Mouse (Mus musculus): ENCODE data around the gene Ciao1. TPM values are rescaled to one million over a fixed set of nuclear protein-coding genes. Genes with fewer than 3 reads are reported as not detected.

Ciao1 gene
- polyA plus RNA-seq, 1 experiment, result 43.8 TPM

DNA sequence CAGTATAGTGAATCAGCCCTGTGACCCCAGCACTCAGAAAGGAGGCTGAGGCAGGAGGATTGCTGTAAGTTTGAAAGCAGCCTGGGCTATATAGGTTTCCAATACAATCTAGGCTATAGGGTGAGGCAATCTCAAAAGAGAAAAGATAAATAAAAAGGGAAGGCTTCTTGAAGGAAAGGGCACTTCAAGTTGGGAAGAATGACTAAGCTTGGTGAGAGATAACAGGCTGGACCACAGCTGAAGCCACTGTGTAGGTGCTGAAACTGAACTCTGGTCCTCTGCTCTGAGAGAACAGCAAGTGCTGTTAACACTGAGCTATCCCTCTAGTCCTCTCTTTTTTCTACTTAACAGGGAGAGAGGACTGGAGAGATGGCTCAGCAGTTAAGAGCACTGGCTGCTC is 14.9 kb upstream of the Ciao1 start:
- no peak overlapping the region for H3K4me3 ChIP-seq (ENCODE audit: extremely low read depth, insufficient read depth, insufficient read length)
- no peaks in the 10 kb centered on the region for H3K4me1 ChIP-seq (ENCODE audit: control insufficient read depth, insufficient read depth, insufficient read length)
- TF ChIP-seq CTCF (IDR thresholded peaks at IDR 0.05; ENCODE audit: extremely low read depth, insufficient read depth, insufficient read length, insufficient replicate concordance) (no peak), POLR2A (IDR thresholded peaks at IDR 0.05; ENCODE audit: low read depth, low read length) (no peak)

DNA sequence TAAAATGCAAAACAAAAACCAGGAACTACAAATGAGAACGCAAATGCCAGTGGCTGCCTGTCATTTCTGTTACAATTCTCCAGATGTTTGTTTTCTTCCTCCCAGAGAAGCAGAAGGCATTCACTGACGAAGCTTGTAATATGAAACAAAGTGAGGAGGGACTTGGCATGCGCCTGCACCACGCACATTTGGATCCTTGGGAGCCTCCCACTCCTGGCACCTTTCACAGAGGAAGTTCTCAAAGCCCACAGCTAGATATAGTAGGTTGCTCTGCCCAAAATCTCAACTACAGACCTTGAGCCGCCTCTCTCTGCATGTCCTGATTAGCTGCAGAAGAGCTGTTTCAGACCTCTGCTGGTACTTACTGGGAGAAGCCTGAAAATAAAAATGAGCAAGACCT is 11.7 kb upstream of the Ciao1 start:
- TF ChIP-seq POLR2A (IDR thresholded peaks at IDR 0.05; ENCODE audit: low read depth, low read length), result no peak
- no peak for TF ChIP-seq CTCF (IDR thresholded peaks at IDR 0.05; ENCODE audit: extremely low read depth, insufficient read depth, insufficient read length, insufficient replicate concordance)
- 88% methylated on average over 5 of the region's 5 CpGs for WGBS
- H3K27me3 ChIP-seq (ENCODE audit: control insufficient read depth, insufficient read depth, low read length), result no peaks in the 10 kb centered on the region
- H3K4me1 ChIP-seq (ENCODE audit: control insufficient read depth, insufficient read depth, insufficient read length), result no peaks in the 10 kb centered on the region
- no peak for DNase-seq (ENCODE audit: low read depth in 1 of 2, low spot score in 2 of 2)
- H3K27ac ChIP-seq (ENCODE audit: insufficient read depth, low read length), result no peak overlapping the region
- no peak overlapping the region for H3K4me3 ChIP-seq (ENCODE audit: extremely low read depth, insufficient read depth, insufficient read length)
- peaks cover 27% of the 10 kb centered on the region for H3K36me3 ChIP-seq (ENCODE audit: control insufficient read depth, insufficient read depth, low read length)

More for the DNA sequence above, 14.9 kb upstream of the Ciao1 start:
- Histone ChIP-seq H3K27ac (ENCODE audit: insufficient read depth, low read length) (no peak overlapping the region), H3K36me3 (ENCODE audit: control insufficient read depth, insufficient read depth, low read length) (peaks cover 16% of the 10 kb centered on the region), H3K27me3 (ENCODE audit: control insufficient read depth, insufficient read depth, low read length) (no peaks in the 10 kb centered on the region)
- DNase-seq (ENCODE audit: low read depth in 1 of 2, low spot score in 2 of 2), result no peak

DNA sequence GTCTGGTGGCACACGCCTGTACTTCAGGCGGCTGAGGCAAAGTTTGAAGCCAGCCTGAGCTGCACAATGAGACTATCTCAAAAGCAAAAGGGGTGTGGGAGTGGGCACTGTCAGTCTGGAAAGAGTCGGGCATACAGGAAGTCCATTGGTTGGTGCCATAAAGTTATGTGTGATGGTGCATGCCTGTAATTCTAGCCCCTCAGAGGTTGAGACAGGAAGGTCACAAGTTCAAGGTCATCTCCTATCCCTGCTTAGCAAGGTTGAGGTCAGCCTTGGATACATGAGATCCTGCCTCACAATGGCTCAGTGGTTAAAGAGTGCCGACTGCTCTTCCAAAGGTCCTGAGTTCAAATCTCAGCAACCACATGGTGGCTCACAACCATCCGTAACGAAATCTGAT is 7.7 kb upstream of the Ciao1 start:
- no peak for DNase-seq (ENCODE audit: low read depth in 1 of 2, low spot score in 2 of 2)
- H3K27me3 ChIP-seq (ENCODE audit: control insufficient read depth, insufficient read depth, low read length), result no peaks in the 10 kb centered on the region
- no peak for TF ChIP-seq POLR2A (IDR thresholded peaks at IDR 0.05; ENCODE audit: low read depth, low read length)
- TF ChIP-seq CTCF (IDR thresholded peaks at IDR 0.05; ENCODE audit: extremely low read depth, insufficient read depth, insufficient read length, insufficient replicate concordance), result no peak
- H3K27ac ChIP-seq (ENCODE audit: insufficient read depth, low read length), result no peak overlapping the region
- H3K36me3 ChIP-seq (ENCODE audit: control insufficient read depth, insufficient read depth, low read length), result peaks cover 29% of the 10 kb centered on the region
- 86% methylated on average over 6 of the region's 6 CpGs for WGBS
- H3K4me3 ChIP-seq (ENCODE audit: extremely low read depth, insufficient read depth, insufficient read length), result no peak overlapping the region
- no peaks in the 10 kb centered on the region for H3K4me1 ChIP-seq (ENCODE audit: control insufficient read depth, insufficient read depth, insufficient read length)

DNA sequence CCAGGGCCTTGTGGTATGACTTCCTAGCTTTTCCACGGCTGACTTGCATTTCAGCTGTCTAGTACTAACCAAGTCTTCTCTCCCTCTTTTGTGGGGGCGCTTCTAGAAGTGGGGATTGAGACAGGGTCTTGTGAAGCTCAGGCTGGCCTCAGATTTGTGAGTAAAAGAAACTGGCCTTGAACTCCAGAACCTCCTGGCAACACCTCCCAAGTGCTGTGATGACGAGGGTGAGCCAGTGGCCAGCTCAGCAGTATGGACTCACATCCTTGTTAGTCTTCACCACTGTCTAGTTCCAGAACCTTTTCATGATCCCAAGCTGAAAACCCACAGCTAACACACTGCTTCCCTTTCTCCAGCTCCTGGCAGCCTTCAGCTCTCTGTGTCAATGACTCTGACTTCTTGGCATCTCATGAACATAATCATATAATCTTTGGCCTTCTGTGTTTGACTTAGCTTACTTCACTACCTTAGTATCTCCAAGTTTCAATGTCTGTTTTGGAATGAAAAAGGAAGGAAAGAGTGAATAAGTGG is 7.1 kb upstream of the Ciao1 start:
- H3K27ac ChIP-seq (ENCODE audit: insufficient read depth, low read length), result no peak overlapping the region
- no peaks in the 10 kb centered on the region for H3K4me1 ChIP-seq (ENCODE audit: control insufficient read depth, insufficient read depth, insufficient read length)
- H3K27me3 ChIP-seq (ENCODE audit: control insufficient read depth, insufficient read depth, low read length), result no peaks in the 10 kb centered on the region
- H3K4me3 ChIP-seq (ENCODE audit: extremely low read depth, insufficient read depth, insufficient read length), result no peak overlapping the region
- TF ChIP-seq CTCF (IDR thresholded peaks at IDR 0.05; ENCODE audit: extremely low read depth, insufficient read depth, insufficient read length, insufficient replicate concordance) (no peak), POLR2A (IDR thresholded peaks at IDR 0.05; ENCODE audit: low read depth, low read length) (no peak)
- WGBS, result 88% methylated on average over 3 of the region's 3 CpGs
- DNase-seq (ENCODE audit: low read depth in 1 of 2, low spot score in 2 of 2), result no peak
- H3K36me3 ChIP-seq (ENCODE audit: control insufficient read depth, insufficient read depth, low read length), result peaks cover 29% of the 10 kb centered on the region

DNA sequence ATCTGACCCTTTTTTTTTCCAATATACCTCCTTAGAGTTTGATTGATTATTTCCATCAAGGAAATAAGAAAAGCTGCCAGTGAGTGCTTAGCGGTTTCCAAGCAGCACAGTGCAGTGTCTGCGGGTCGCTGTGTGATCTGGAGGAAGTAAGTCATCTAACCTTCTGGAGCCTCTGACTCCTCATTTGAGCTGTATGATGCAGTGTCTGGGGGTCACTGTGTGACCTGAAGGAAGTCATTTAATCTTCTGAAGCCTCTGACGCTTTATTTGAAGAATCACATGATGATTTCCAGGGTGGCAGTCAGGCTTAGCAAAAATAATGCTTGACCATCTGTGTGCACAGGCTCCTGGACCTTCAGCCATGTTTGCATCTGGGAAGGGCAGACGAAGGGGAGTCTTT is 5.2 kb upstream of the Ciao1 start:
- no peak overlapping the region for H3K27ac ChIP-seq (ENCODE audit: insufficient read depth, low read length)
- H3K27me3 ChIP-seq (ENCODE audit: control insufficient read depth, insufficient read depth, low read length), result no peaks in the 10 kb centered on the region; the same call in 1 of the 2 replicates
- H3K36me3 ChIP-seq (ENCODE audit: control insufficient read depth, insufficient read depth, low read length), result peaks cover 16% of the 10 kb centered on the region
- no peak overlapping the region for H3K4me3 ChIP-seq (ENCODE audit: extremely low read depth, insufficient read depth, insufficient read length)
- no peak for TF ChIP-seq POLR2A (IDR thresholded peaks at IDR 0.05; ENCODE audit: low read depth, low read length)
- TF ChIP-seq CTCF (IDR thresholded peaks at IDR 0.05; ENCODE audit: extremely low read depth, insufficient read depth, insufficient read length, insufficient replicate concordance), result no peak
- no peaks in the 10 kb centered on the region for H3K4me1 ChIP-seq (ENCODE audit: control insufficient read depth, insufficient read depth, insufficient read length)
- no peak for DNase-seq (ENCODE audit: low read depth in 1 of 2, low spot score in 2 of 2)
- 90% methylated on average over 5 of the region's 5 CpGs for WGBS

DNA sequence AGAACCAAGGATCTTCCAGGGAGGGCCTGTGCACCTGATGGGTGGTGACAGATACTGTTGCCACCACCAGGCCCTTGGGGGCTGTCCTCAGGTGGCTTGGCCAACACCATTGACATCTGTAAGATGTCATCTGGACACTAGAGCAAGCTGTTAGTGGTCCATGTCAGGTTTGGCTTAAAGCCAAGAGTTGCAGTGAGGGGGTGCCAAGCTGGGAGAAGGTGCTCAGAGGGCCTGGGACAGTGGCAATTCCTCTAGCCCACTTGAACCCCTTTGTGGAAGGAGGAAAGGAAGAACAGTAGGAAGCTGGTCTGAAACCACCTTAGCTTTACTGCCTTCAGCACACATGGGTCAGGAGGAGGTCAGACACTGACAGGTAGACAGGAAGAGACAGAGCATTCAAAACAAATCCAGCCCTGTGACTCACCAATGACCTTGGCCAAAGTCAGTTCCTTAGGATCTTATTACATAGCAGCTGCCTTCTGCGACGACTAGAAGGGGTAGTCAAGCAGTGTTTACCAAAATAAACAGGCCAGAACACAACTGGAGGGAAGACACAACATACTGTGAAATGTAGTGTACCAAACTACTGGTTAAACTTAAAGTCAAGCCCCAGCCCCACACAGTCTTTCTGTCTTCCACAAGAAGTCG is 4.4 kb upstream of the Ciao1 start:
- H3K4me1 ChIP-seq (ENCODE audit: control insufficient read depth, insufficient read depth, insufficient read length), result peaks cover under 1% of the 10 kb centered on the region; the same call in 1 of the 2 replicates
- no peak overlapping the region for H3K27ac ChIP-seq (ENCODE audit: insufficient read depth, low read length)
- no peak for DNase-seq (ENCODE audit: low read depth in 1 of 2, low spot score in 2 of 2)
- 82% methylated on average over 3 of the region's 3 CpGs for WGBS
- TF ChIP-seq CTCF (IDR thresholded peaks at IDR 0.05; ENCODE audit: extremely low read depth, insufficient read depth, insufficient read length, insufficient replicate concordance), result no peak
- TF ChIP-seq POLR2A (IDR thresholded peaks at IDR 0.05; ENCODE audit: low read depth, low read length), result no peak
- no peaks in the 10 kb centered on the region; the same call in 1 of the 2 replicates for H3K27me3 ChIP-seq (ENCODE audit: control insufficient read depth, insufficient read depth, low read length)
- peaks cover 9% of the 10 kb centered on the region for H3K36me3 ChIP-seq (ENCODE audit: control insufficient read depth, insufficient read depth, low read length)
- no peak overlapping the region for H3K4me3 ChIP-seq (ENCODE audit: extremely low read depth, insufficient read depth, insufficient read length)

DNA sequence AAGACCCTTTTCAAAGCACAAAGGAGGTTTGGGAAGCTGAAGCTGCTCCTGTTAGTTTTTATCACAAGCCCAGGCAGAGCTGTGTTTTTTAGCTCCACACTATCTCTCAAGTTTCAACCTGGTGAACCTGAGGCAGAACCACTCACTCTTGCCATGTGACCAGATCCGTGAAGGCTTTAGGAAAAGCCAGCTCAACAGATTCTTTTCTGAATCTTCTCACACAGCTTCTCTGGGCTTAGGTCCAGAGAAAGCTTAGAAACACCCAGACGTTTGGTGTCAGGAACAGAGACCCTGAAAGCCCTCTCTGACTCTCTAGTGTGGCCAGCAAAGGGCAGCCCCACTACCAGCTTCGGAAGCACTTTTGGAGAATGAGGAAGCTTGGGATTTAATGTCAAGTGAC is 3.8 kb upstream of the Ciao1 start:
- TF ChIP-seq CTCF (IDR thresholded peaks at IDR 0.05; ENCODE audit: extremely low read depth, insufficient read depth, insufficient read length, insufficient replicate concordance) (no peak), POLR2A (IDR thresholded peaks at IDR 0.05; ENCODE audit: low read depth, low read length) (no peak)
- no peak overlapping the region for H3K27ac ChIP-seq (ENCODE audit: insufficient read depth, low read length)
- H3K4me3 ChIP-seq (ENCODE audit: extremely low read depth, insufficient read depth, insufficient read length), result no peak overlapping the region
- no peaks in the 10 kb centered on the region; the same call in 1 of the 2 replicates for H3K27me3 ChIP-seq (ENCODE audit: control insufficient read depth, insufficient read depth, low read length)
- WGBS, result 91% methylated on average over 3 of the region's 3 CpGs
- peaks cover 2% of the 10 kb centered on the region; the same call in 1 of the 2 replicates for H3K4me1 ChIP-seq (ENCODE audit: control insufficient read depth, insufficient read depth, insufficient read length)
- peaks cover 3% of the 10 kb centered on the region; the same call in 1 of the 2 replicates for H3K36me3 ChIP-seq (ENCODE audit: control insufficient read depth, insufficient read depth, low read length)
- no peak for DNase-seq (ENCODE audit: low read depth in 1 of 2, low spot score in 2 of 2)

Measured in spleen, adult 2 months (tissue).